Mouse (Mus musculus): ENCODE measurements around the gene Dgcr8. TPM values are rescaled to one million over a fixed set of nuclear protein-coding genes. Genes with fewer than 3 reads are reported as not detected.

The Dgcr8 gene
- polyA plus RNA-seq, 2 experiments = 8.8 to 23.4 TPM

DNA sequence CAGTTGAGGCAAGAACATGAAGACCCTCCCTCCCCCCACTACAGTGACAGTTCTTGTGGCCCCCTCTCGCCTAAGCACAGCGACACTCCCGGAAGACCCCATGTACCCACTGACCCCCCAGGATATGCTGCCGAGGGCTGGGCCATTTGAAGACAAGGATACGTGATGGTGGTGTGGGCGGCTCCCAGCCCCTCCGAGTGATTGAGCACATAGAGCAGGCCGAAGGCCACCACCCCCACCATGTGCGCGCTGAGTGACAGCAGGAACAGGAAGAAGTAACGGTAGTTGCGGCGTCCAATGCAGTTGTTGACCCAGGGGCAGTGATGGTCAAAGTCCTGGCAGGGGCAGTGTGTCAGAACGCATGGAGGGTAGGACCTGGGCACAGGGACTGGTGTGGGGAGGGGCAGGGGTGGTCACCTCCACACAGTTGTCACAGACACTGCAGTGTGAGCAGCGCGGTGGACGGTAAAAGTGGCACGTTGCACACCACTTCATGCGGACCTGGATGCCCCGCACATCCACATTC is 61.1 kb downstream of the Dgcr8 start:
- DNase-seq (ENCODE audit: low read depth in 3 of 3, low spot score in 3 of 3) = no peak
- no peak overlapping the region for H3K27ac ChIP-seq
- 76% methylated on average over 20 of the region's 20 CpGs for WGBS (ENCODE audit: insufficient replicate concordance)
- H3K9ac ChIP-seq (replicated peaks) = no peak overlapping the region
- no peaks in the 10 kb centered on the region for H3K4me1 ChIP-seq (replicated peaks; ENCODE audit: control insufficient read depth in 2 of 2, insufficient read depth in 2 of 2, low read length in 1 of 2)
- no peaks in the 10 kb centered on the region for H3K36me3 ChIP-seq (replicated peaks; ENCODE audit: control insufficient read depth, insufficient read depth, low read depth)
- H3K27me3 ChIP-seq (ENCODE audit: control insufficient read depth, insufficient read depth, low read length) = no peaks in the 10 kb centered on the region
- no peak overlapping the region for H3K4me2 ChIP-seq (ENCODE audit: low read depth)
- no peak for TF ChIP-seq CTCF (IDR thresholded peaks at IDR 0.05; ENCODE audit: low read depth)
- no peak for TF ChIP-seq EP300 (IDR thresholded peaks at IDR 0.05; ENCODE audit: low read depth)
- H3K9me3 ChIP-seq (ENCODE audit: control insufficient read depth, low read length) = no peaks in the 10 kb centered on the region
- no peak overlapping the region for H3K4me3 ChIP-seq (ENCODE audit: insufficient read depth in 1 of 2, low read depth in 2 of 2, low read length in 2 of 2)
- no peak for ATAC-seq (ENCODE audit: insufficient read depth)

DNA sequence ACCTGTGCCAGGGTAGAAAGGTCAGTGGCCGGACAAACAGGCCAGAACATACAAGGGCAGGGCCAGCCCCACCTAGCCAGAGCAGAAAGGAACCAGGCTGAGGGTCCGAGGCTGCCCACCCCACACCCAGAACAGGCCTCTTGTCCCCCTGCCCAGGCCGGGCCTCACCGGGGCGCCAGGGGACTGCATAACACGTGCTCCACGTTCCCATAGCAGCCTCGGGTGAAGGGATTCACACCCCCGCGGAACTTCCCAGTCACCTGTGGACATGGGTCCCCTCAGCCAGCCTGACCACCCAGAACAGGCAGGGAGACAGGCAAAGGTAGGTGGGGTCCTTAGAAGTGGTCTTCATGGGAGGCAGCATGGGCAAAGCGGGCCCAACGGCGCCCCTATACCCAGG is 61.9 kb downstream of the Dgcr8 start:
- TF ChIP-seq EP300 (IDR thresholded peaks at IDR 0.05; ENCODE audit: low read depth) (no peak), CTCF (IDR thresholded peaks at IDR 0.05; ENCODE audit: low read depth) (no peak)
- 83% methylated on average over 13 of the region's 13 CpGs for WGBS (ENCODE audit: insufficient replicate concordance)
- Histone ChIP-seq H3K4me3 (ENCODE audit: insufficient read depth in 1 of 2, low read depth in 2 of 2, low read length in 2 of 2) (no peak overlapping the region), H3K4me2 (ENCODE audit: low read depth) (no peak overlapping the region), H3K4me1 (replicated peaks; ENCODE audit: control insufficient read depth in 2 of 2, insufficient read depth in 2 of 2, low read length in 1 of 2) (no peaks in the 10 kb centered on the region), H3K27me3 (ENCODE audit: control insufficient read depth, insufficient read depth, low read length) (no peaks in the 10 kb centered on the region), H3K9me3 (ENCODE audit: control insufficient read depth, low read length) (no peaks in the 10 kb centered on the region), H3K27ac (no peak overlapping the region), H3K9ac (replicated peaks) (no peak overlapping the region), H3K36me3 (replicated peaks; ENCODE audit: control insufficient read depth, insufficient read depth, low read depth) (no peaks in the 10 kb centered on the region)
- DNase-seq (ENCODE audit: low read depth in 3 of 3, low spot score in 3 of 3) (no peak), ATAC-seq (ENCODE audit: insufficient read depth) (no peak)

DNA sequence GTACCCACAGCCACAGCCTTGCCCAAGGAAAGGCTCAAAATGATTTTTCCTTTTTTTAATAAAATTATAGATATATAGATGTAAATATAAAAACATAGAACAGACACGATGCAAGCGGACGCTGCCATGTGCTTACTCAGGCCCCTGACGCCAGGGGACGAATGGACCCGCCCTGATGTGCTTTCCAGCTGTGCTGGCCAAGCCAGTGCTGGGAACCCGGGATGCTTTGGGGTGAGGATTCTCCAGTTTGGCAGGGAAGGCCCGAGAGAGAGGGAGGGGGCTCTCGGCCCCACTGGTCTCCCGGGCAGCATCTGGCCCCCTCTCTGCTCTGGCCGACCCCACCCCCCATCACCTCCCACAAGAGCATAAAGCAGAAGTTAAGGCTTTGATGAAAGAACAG is 66.9 kb downstream of the Dgcr8 start:
- no peak for DNase-seq (ENCODE audit: low read depth in 3 of 3, low spot score in 3 of 3)
- TF ChIP-seq CTCF (IDR thresholded peaks at IDR 0.05; ENCODE audit: low read depth) (no peak), EP300 (IDR thresholded peaks at IDR 0.05; ENCODE audit: low read depth) (no peak)
- no peaks in the 10 kb centered on the region for H3K9me3 ChIP-seq (ENCODE audit: control insufficient read depth, low read length)

DNA sequence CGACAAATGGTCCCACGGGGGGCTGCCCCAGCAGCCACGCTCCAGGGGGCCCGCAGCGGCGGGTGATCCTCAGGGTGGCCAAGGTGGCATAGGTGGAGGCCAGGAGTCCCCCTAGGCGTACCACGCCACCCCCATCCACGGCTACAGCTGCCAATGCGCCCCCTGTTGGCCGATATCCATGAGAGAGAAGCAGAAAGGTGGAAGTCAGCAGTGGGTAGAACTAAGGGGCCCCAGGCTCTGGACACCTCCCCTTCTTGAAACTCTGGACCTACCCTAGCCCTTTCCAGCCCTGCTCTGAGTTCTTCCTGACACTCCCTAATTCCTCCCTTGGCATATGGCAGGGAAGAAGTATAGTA is 67.5 kb downstream of the Dgcr8 start:
- Histone ChIP-seq H3K36me3 (replicated peaks; ENCODE audit: control insufficient read depth, insufficient read depth, low read depth) (no peaks in the 10 kb centered on the region), H3K4me3 (ENCODE audit: insufficient read depth in 1 of 2, low read depth in 2 of 2, low read length in 2 of 2) (no peak overlapping the region), H3K4me2 (ENCODE audit: low read depth) (no peak overlapping the region), H3K27ac (no peak overlapping the region), H3K27me3 (ENCODE audit: control insufficient read depth, insufficient read depth, low read length) (no peaks in the 10 kb centered on the region), H3K9me3 (ENCODE audit: control insufficient read depth, low read length) (no peaks in the 10 kb centered on the region), H3K9ac (replicated peaks) (no peak overlapping the region), H3K4me1 (replicated peaks; ENCODE audit: control insufficient read depth in 2 of 2, insufficient read depth in 2 of 2, low read length in 1 of 2) (no peaks in the 10 kb centered on the region)
- ATAC-seq (ENCODE audit: insufficient read depth) (no peak), DNase-seq (ENCODE audit: low read depth in 3 of 3, low spot score in 3 of 3) (no peak)
- 53% methylated on average over 11 of the region's 11 CpGs for WGBS (ENCODE audit: insufficient replicate concordance)
- TF ChIP-seq EP300 (IDR thresholded peaks at IDR 0.05; ENCODE audit: low read depth) (no peak), CTCF (IDR thresholded peaks at IDR 0.05; ENCODE audit: low read depth) (peak; percentile 63)

More for the DNA sequence above, 66.9 kb downstream of the Dgcr8 start:
- H3K4me1 ChIP-seq (replicated peaks; ENCODE audit: control insufficient read depth in 2 of 2, insufficient read depth in 2 of 2, low read length in 1 of 2) = no peaks in the 10 kb centered on the region
- H3K4me2 ChIP-seq (ENCODE audit: low read depth) = no peak overlapping the region
- H3K27ac ChIP-seq = no peak overlapping the region
- no peaks in the 10 kb centered on the region for H3K27me3 ChIP-seq (ENCODE audit: control insufficient read depth, insufficient read depth, low read length)
- no peak overlapping the region for H3K4me3 ChIP-seq (ENCODE audit: insufficient read depth in 1 of 2, low read depth in 2 of 2, low read length in 2 of 2)
- 75% methylated on average over 11 of the region's 11 CpGs for WGBS (ENCODE audit: insufficient replicate concordance)
- no peaks in the 10 kb centered on the region for H3K36me3 ChIP-seq (replicated peaks; ENCODE audit: control insufficient read depth, insufficient read depth, low read depth)
- ATAC-seq (ENCODE audit: insufficient read depth) = no peak
- no peak overlapping the region for H3K9ac ChIP-seq (replicated peaks)

DNA sequence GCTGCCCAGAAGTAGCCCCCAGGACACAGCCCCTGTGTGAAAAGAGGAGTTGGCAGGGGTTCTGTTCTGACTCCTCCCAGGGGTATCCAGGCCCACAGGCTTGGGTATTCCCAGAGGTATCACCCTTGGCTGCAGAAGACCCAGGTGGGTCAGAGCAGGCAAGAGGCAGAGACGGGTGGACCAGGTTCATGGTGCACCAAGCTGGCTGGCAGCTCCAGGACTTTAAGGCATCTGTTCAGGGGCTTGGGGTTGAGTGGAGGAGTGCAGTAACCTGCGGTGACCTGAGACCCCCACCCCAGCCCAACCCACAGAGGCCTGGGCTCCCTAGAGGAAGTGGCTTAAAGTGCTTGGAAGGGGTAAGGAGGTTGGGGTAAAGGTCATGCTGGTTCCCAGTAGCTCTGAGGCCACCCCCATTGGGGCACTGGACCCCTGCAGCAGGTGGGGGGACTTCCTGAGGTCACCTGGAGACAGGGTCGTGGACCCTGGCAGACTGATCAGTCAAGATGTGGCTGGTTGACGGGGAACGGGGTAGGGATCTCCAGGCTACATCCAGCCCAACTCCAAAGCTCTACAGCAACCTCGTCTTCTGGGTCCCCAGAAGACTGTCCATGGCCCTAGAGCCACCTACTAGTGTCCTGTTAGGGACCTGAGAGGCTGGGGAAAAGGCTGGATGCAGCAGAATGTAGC is 68.0 kb downstream of the Dgcr8 start:
- TF ChIP-seq CTCF (IDR thresholded peaks at IDR 0.05; ENCODE audit: low read depth) (no peak), EP300 (IDR thresholded peaks at IDR 0.05; ENCODE audit: low read depth) (no peak)
- Histone ChIP-seq H3K9ac (replicated peaks) (no peak overlapping the region), H3K27ac (no peak overlapping the region), H3K36me3 (replicated peaks; ENCODE audit: control insufficient read depth, insufficient read depth, low read depth) (no peaks in the 10 kb centered on the region), H3K27me3 (ENCODE audit: control insufficient read depth, insufficient read depth, low read length) (no peaks in the 10 kb centered on the region), H3K4me3 (ENCODE audit: insufficient read depth in 1 of 2, low read depth in 2 of 2, low read length in 2 of 2) (no peak overlapping the region), H3K4me1 (replicated peaks; ENCODE audit: control insufficient read depth in 2 of 2, insufficient read depth in 2 of 2, low read length in 1 of 2) (no peaks in the 10 kb centered on the region), H3K9me3 (ENCODE audit: control insufficient read depth, low read length) (no peaks in the 10 kb centered on the region), H3K4me2 (ENCODE audit: low read depth) (no peak overlapping the region)
- DNase-seq (ENCODE audit: low read depth in 3 of 3, low spot score in 3 of 3) = no peak
- 62% methylated on average over 6 of the region's 6 CpGs for WGBS (ENCODE audit: insufficient replicate concordance)
- ATAC-seq (ENCODE audit: insufficient read depth) = no peak
